Mouse (Mus musculus): ENCODE measurements around the gene Mark1. TPM values are rescaled to one million over a fixed set of nuclear protein-coding genes. Genes with fewer than 3 reads are reported as not detected.

Mark1 gene
- polyA plus RNA-seq, 1 experiment from 2014 or later = 2.2 TPM

DNA sequence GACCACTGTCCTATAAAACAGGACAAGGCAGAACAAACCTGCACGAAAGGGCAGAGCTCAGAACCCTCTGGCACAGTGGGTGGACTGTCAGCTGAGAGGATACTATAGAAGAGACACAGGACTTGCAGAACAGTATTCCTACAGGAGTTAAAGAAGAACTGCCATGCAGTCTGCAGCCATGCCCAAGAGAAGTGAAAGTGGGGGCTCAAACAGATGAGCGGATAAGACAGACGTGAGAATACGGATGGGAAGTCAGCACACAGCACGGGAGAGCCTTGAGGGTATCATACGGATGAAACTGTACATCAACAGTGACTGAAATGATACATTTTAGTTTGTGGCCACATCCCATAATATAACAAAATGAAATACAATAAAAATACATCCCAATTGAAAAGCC, 68.3 kb downstream of the Mark1 start:
- Histone ChIP-seq H3K4me2 (ENCODE audit: low read length) (no peak overlapping the region), H3K27ac (replicated peaks in 1 of 2; ENCODE audit: control insufficient read depth in 1 of 2, insufficient read depth in 1 of 2, low read depth in 2 of 2, low read length in 2 of 2) (no peak overlapping the region), H3K27me3 (ENCODE audit: control insufficient read depth, insufficient read depth, low read length) (no peaks in the 10 kb centered on the region), H3K36me3 (ENCODE audit: control insufficient read depth, insufficient read depth, low read length) (peaks cover 10% of the 10 kb centered on the region), H3K4me1 (ENCODE audit: control insufficient read depth in 2 of 2, insufficient read depth in 2 of 2, low read length in 2 of 2) (no peaks in the 10 kb centered on the region), H3K9me3 (ENCODE audit: control insufficient read depth, low read length) (no peaks in the 10 kb centered on the region), H3K4me3 (ENCODE audit: control insufficient read depth in 1 of 2, insufficient read depth in 1 of 2, low read depth in 1 of 2, low read length in 2 of 2) (no peak overlapping the region), H3K9ac (ENCODE audit: low read length) (no peak overlapping the region)
- no peak for ATAC-seq (ENCODE audit: insufficient number of reproducible peaks, insufficient read depth, low FRiP score, low read depth)
- WGBS = 88% methylated on average over 6 of the region's 6 CpGs

DNA sequence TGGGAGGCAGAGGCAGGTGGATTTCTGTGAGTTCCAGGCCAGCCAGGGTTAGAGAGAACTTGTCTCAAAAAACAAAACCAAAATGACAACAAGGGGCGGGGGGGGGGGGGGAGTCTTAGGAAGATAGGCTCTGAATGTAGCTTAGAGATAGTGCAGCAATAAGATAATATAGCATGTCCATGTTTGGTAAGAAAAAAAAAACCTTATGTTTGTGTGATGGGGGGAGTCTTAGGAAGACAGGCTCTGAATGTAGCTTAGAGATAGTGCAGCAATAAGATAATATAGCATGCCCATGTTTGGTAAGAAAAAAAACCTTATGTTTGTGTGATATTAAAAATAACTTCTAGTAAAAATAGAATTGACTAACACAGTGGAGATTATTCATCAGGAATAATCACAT, 71.0 kb downstream of the Mark1 start:
- Histone ChIP-seq H3K4me2 (ENCODE audit: low read length) (no peak overlapping the region), H3K27ac (replicated peaks in 1 of 2; ENCODE audit: control insufficient read depth in 1 of 2, insufficient read depth in 1 of 2, low read depth in 2 of 2, low read length in 2 of 2) (no peak overlapping the region), H3K27me3 (ENCODE audit: control insufficient read depth, insufficient read depth, low read length) (no peaks in the 10 kb centered on the region), H3K4me1 (ENCODE audit: control insufficient read depth in 2 of 2, insufficient read depth in 2 of 2, low read length in 2 of 2) (no peaks in the 10 kb centered on the region), H3K9ac (ENCODE audit: low read length) (no peak overlapping the region), H3K9me3 (ENCODE audit: control insufficient read depth, low read length) (no peaks in the 10 kb centered on the region), H3K4me3 (ENCODE audit: control insufficient read depth in 1 of 2, insufficient read depth in 1 of 2, low read depth in 1 of 2, low read length in 2 of 2) (no peak overlapping the region), H3K36me3 (ENCODE audit: control insufficient read depth, insufficient read depth, low read length) (peaks cover 16% of the 10 kb centered on the region)
- 67% methylated on average over 1 of the region's 1 CpGs for WGBS
- no peak for ATAC-seq (ENCODE audit: insufficient number of reproducible peaks, insufficient read depth, low FRiP score, low read depth)

DNA sequence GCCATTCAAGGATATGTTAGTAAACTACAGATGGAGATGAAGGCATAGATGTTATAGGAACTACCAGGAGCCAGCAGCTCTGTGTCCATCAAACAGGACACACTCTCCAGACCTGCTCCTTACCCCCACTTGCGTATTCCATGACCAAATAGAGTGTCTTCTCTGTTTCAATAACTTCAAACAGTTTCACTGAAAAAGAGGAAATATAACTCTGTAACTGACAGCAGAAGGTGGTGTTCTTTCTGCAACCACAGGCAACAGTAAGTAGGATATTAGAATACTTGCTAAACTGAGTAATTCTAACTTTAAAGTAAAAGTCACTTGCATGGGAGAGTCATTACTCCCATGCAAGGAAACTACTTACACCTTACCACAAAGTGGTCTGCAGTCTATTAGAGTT, 71.5 kb downstream of the Mark1 start:
- Histone ChIP-seq H3K9me3 (ENCODE audit: control insufficient read depth, low read length) (no peaks in the 10 kb centered on the region), H3K9ac (ENCODE audit: low read length) (no peak overlapping the region), H3K4me2 (ENCODE audit: low read length) (no peak overlapping the region), H3K27me3 (ENCODE audit: control insufficient read depth, insufficient read depth, low read length) (no peaks in the 10 kb centered on the region), H3K27ac (replicated peaks in 1 of 2; ENCODE audit: control insufficient read depth in 1 of 2, insufficient read depth in 1 of 2, low read depth in 2 of 2, low read length in 2 of 2) (no peak overlapping the region), H3K36me3 (ENCODE audit: control insufficient read depth, insufficient read depth, low read length) (peaks cover 16% of the 10 kb centered on the region), H3K4me3 (ENCODE audit: control insufficient read depth in 1 of 2, insufficient read depth in 1 of 2, low read depth in 1 of 2, low read length in 2 of 2) (no peak overlapping the region), H3K4me1 (ENCODE audit: control insufficient read depth in 2 of 2, insufficient read depth in 2 of 2, low read length in 2 of 2) (no peaks in the 10 kb centered on the region)
- WGBS = 86% methylated on average over 1 of the region's 1 CpGs
- ATAC-seq (ENCODE audit: insufficient number of reproducible peaks, insufficient read depth, low FRiP score, low read depth) = no peak

DNA sequence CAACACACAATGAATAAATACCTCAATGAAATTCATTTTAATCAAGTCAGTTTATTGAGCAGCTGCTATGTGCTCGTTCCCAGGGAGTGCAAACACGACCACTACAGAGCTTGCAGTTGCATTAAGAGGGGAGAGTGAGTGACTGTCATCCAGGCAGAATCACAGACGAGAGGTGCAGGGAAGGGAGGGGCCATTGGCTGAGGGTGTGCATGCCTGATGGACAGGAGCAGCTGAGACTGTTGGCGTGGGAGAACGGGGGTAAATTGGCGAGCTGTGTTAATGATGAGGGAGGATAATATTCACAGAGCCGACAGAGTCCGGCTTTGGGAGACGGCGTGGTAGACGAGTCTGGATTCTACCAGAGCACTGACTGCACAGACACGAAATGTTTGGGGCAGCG, 76.5 kb downstream of the Mark1 start:
- Histone ChIP-seq H3K9me3 (ENCODE audit: control insufficient read depth, low read length) (0 out of 2 replicates have a peak, but pooled peaks cover 4% of the 10 kb centered on the region), H3K4me2 (ENCODE audit: low read length) (no peak overlapping the region), H3K27ac (replicated peaks in 1 of 2; ENCODE audit: control insufficient read depth in 1 of 2, insufficient read depth in 1 of 2, low read depth in 2 of 2, low read length in 2 of 2) (no peak overlapping the region), H3K4me3 (ENCODE audit: control insufficient read depth in 1 of 2, insufficient read depth in 1 of 2, low read depth in 1 of 2, low read length in 2 of 2) (no peak overlapping the region), H3K9ac (ENCODE audit: low read length) (no peak overlapping the region), H3K4me1 (ENCODE audit: control insufficient read depth in 2 of 2, insufficient read depth in 2 of 2, low read length in 2 of 2) (no peaks in the 10 kb centered on the region), H3K27me3 (ENCODE audit: control insufficient read depth, insufficient read depth, low read length) (no peaks in the 10 kb centered on the region), H3K36me3 (ENCODE audit: control insufficient read depth, insufficient read depth, low read length) (peaks cover 30% of the 10 kb centered on the region)
- no peak for ATAC-seq (ENCODE audit: insufficient number of reproducible peaks, insufficient read depth, low FRiP score, low read depth)
- WGBS = 80% methylated on average over 13 of the region's 13 CpGs

DNA sequence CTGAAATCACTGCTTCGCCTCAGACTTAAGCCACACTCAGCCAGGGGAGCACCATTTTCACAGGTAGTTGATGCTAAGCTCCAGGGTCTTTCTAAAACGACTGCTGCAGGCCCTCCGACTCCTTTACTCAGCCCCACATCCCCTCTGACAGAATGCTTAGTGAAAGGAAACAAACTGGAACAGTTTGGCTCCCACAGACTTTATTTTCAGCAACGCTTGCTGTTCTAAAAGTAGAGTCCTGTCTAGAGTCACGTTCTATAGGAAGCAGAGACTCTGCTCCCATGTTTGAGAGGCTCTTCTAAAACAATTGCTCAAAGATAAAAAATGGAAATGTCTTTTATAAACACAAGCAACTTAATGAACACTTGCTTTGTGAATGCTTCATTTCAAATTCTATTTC, 79.3 kb downstream of the Mark1 start:
- Histone ChIP-seq H3K27ac (replicated peaks in 1 of 2; ENCODE audit: control insufficient read depth in 1 of 2, insufficient read depth in 1 of 2, low read depth in 2 of 2, low read length in 2 of 2) (no peak overlapping the region), H3K36me3 (ENCODE audit: control insufficient read depth, insufficient read depth, low read length) (peaks cover 22% of the 10 kb centered on the region), H3K4me2 (ENCODE audit: low read length) (no peak overlapping the region), H3K4me3 (ENCODE audit: control insufficient read depth in 1 of 2, insufficient read depth in 1 of 2, low read depth in 1 of 2, low read length in 2 of 2) (no peak overlapping the region), H3K9ac (ENCODE audit: low read length) (no peak overlapping the region), H3K9me3 (ENCODE audit: control insufficient read depth, low read length) (0 out of 2 replicates have a peak, but pooled peaks cover 4% of the 10 kb centered on the region), H3K4me1 (ENCODE audit: control insufficient read depth in 2 of 2, insufficient read depth in 2 of 2, low read length in 2 of 2) (no peaks in the 10 kb centered on the region), H3K27me3 (ENCODE audit: control insufficient read depth, insufficient read depth, low read length) (no peaks in the 10 kb centered on the region)
- WGBS = 60% methylated on average over 5 of the region's 5 CpGs
- ATAC-seq (ENCODE audit: insufficient number of reproducible peaks, insufficient read depth, low FRiP score, low read depth) = no peak

DNA sequence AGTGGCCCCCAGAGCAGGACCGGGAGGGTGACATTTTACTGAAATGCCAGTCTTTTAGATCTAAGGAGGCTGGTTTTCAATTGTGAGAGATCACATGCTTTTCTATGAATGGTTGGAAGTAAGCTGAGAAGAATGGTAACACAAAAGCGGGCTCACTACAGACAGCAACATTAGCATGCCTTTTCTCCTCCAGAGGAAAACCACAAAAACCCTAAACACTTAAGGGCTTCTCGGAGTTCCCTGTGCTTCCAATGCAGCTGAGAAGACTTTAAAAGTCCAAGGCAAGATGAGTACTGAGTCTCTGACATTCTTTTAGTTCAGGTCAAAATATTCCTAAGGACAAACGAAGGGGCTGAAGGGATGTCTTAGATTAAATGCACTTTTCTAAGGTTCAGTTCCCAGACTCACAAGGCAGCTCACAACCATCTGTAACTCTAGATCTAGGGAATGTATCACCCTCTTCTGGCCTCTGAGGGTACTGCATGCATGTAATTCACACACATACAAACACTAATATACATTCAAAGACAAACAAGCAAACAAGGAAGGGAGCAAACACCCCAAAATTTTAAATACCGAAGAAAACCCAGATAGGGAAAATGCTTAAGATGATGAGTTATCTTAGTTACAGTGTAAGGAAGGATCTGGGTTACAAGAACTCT, 81.0 kb downstream of the Mark1 start:
- H3K9me3 ChIP-seq (ENCODE audit: control insufficient read depth, low read length) = 0 out of 2 replicates have a peak, but pooled peaks cover 4% of the 10 kb centered on the region
- no peak for ATAC-seq (ENCODE audit: insufficient number of reproducible peaks, insufficient read depth, low FRiP score, low read depth)
- no peak overlapping the region for H3K4me2 ChIP-seq (ENCODE audit: low read length)
- WGBS = 92% methylated on average over 5 of the region's 5 CpGs
- H3K9ac ChIP-seq (ENCODE audit: low read length) = no peak overlapping the region
- no peak overlapping the region for H3K27ac ChIP-seq (replicated peaks in 1 of 2; ENCODE audit: control insufficient read depth in 1 of 2, insufficient read depth in 1 of 2, low read depth in 2 of 2, low read length in 2 of 2)
- no peaks in the 10 kb centered on the region for H3K4me1 ChIP-seq (ENCODE audit: control insufficient read depth in 2 of 2, insufficient read depth in 2 of 2, low read length in 2 of 2)
- peaks cover 17% of the 10 kb centered on the region for H3K36me3 ChIP-seq (ENCODE audit: control insufficient read depth, insufficient read depth, low read length)
- H3K4me3 ChIP-seq (ENCODE audit: control insufficient read depth in 1 of 2, insufficient read depth in 1 of 2, low read depth in 1 of 2, low read length in 2 of 2) = no peak overlapping the region
- no peaks in the 10 kb centered on the region for H3K27me3 ChIP-seq (ENCODE audit: control insufficient read depth, insufficient read depth, low read length)

DNA sequence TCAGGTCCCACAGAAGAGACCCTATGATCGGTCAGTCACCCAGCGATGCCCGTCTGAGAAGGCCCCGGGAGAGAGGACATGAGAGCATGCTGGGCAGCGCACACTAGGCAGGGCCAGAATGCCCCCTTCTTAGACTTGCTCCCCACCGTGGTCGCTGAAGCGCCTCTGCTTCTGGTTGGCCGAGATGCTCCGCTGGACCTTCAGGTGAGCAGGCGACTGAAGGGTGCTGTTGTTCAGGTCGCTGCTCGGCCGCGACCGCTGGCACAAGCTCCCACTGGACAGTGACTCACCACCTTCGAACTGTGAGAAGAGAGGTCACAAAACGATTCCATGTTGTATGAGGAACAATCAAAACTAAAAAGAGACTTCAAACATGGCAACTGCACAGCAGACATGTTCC, 87.0 kb downstream of the Mark1 start:
- H3K9me3 ChIP-seq (ENCODE audit: control insufficient read depth, low read length) = no peaks in the 10 kb centered on the region
- WGBS = 93% methylated on average over 18 of the region's 18 CpGs

DNA sequence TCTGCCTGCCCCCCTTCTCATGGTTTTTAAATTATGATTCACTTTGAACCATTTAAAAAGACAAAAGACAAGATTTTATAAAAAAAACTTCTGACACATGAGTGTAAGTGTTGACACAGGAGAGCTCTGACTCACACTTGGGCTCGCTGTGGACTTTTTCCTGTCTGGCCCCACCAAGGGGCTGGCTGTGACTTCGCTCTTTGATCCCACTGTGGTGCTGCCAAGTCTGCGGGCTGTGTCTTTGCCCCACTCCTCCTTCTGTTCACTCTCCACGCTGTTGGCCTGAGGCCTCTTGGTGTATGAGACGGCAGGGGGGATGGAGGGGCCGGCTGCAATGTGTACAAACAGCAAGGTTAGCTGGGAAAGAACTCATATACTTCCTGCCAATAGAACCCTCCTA, 87.5 kb downstream of the Mark1 start:
- no peak overlapping the region for H3K27ac ChIP-seq (replicated peaks in 1 of 2; ENCODE audit: control insufficient read depth in 1 of 2, insufficient read depth in 1 of 2, low read depth in 2 of 2, low read length in 2 of 2)

More for the DNA sequence above, 87.0 kb downstream of the Mark1 start:
- no peak for ATAC-seq (ENCODE audit: insufficient number of reproducible peaks, insufficient read depth, low FRiP score, low read depth)
- H3K4me3 ChIP-seq (ENCODE audit: control insufficient read depth in 1 of 2, insufficient read depth in 1 of 2, low read depth in 1 of 2, low read length in 2 of 2) = no peak overlapping the region
- peaks cover 29% of the 10 kb centered on the region for H3K36me3 ChIP-seq (ENCODE audit: control insufficient read depth, insufficient read depth, low read length)
- H3K27me3 ChIP-seq (ENCODE audit: control insufficient read depth, insufficient read depth, low read length) = no peaks in the 10 kb centered on the region
- no peak overlapping the region for H3K27ac ChIP-seq (replicated peaks in 1 of 2; ENCODE audit: control insufficient read depth in 1 of 2, insufficient read depth in 1 of 2, low read depth in 2 of 2, low read length in 2 of 2)
- no peak overlapping the region for H3K9ac ChIP-seq (ENCODE audit: low read length)
- H3K4me2 ChIP-seq (ENCODE audit: low read length) = no peak overlapping the region
- H3K4me1 ChIP-seq (ENCODE audit: control insufficient read depth in 2 of 2, insufficient read depth in 2 of 2, low read length in 2 of 2) = no peaks in the 10 kb centered on the region

More for the DNA sequence above, 87.5 kb downstream of the Mark1 start:
- Histone ChIP-seq H3K36me3 (ENCODE audit: control insufficient read depth, insufficient read depth, low read length) (peaks cover 31% of the 10 kb centered on the region), H3K4me1 (ENCODE audit: control insufficient read depth in 2 of 2, insufficient read depth in 2 of 2, low read length in 2 of 2) (no peaks in the 10 kb centered on the region), H3K9ac (ENCODE audit: low read length) (no peak overlapping the region), H3K4me3 (ENCODE audit: control insufficient read depth in 1 of 2, insufficient read depth in 1 of 2, low read depth in 1 of 2, low read length in 2 of 2) (no peak overlapping the region), H3K27me3 (ENCODE audit: control insufficient read depth, insufficient read depth, low read length) (no peaks in the 10 kb centered on the region), H3K9me3 (ENCODE audit: control insufficient read depth, low read length) (no peaks in the 10 kb centered on the region), H3K4me2 (ENCODE audit: low read length) (no peak overlapping the region)
- no peak for ATAC-seq (ENCODE audit: insufficient number of reproducible peaks, insufficient read depth, low FRiP score, low read depth)
- WGBS = 72% methylated on average over 6 of the region's 6 CpGs
